Mouse (Mus musculus) thymus, adult 2 months (tissue): ENCODE results near the gene Ube2o. TPM values are rescaled to one million over a fixed set of nuclear protein-coding genes. Genes with fewer than 3 reads are reported as not detected.

Source experiments
- DNase-seq: peaks from one replicate; pipeline ENCODE4 v3.0.0; 2021
- H3K27ac ChIP-seq: fragments of 200-500 bp; 2 replicates; pipeline ENCODE4 v1.5.1; 2012; ENCODE audit warnings: low read length, control low read depth; ENCODE audit not compliant: control insufficient read depth, insufficient read depth
- H3K27me3 ChIP-seq: fragments of 200-500 bp; 2 replicates; pipeline ENCODE4 v1.6.1; 2012; ENCODE audit warnings: mild to moderate bottlenecking, low read length, moderate library complexity, mixed read lengths; ENCODE audit not compliant: control insufficient read depth, insufficient read depth
- H3K36me3 ChIP-seq: fragments of 200-500 bp; 2 replicates; pipeline ENCODE4 v1.6.1; 2012; ENCODE audit warnings: mild to moderate bottlenecking, low read length, moderate library complexity; ENCODE audit not compliant: control insufficient read depth, insufficient read depth
- H3K4me1 ChIP-seq: fragments of 200-500 bp; replicated peaks from 2 replicates; pipeline ENCODE4 v1.6.1; 2012; ENCODE audit warnings: low read length; ENCODE audit not compliant: control insufficient read depth, insufficient read depth
- H3K4me3 ChIP-seq: fragments of 200-500 bp; 2 replicates; pipeline ENCODE4 v1.5.1; 2012; ENCODE audit warnings: mild to moderate bottlenecking, low read length, control low read depth, moderate library complexity; ENCODE audit not compliant: control insufficient read depth, insufficient read depth
- CTCF ChIP-seq: fragments of 200-500 bp; IDR thresholded peaks from 2 replicates; pipeline ENCODE4 v1.5.1; 2012; ENCODE audit warnings: mild to moderate bottlenecking, control low read depth, low read length, moderate library complexity, borderline replicate concordance; ENCODE audit not compliant: control insufficient read depth, poor library complexity, insufficient read depth; ENCODE audit errors: extremely low read depth
- POLR2A ChIP-seq: fragments of 200-500 bp; IDR thresholded peaks from 2 replicates; pipeline ENCODE4 v1.6.1; 2012; ENCODE audit warnings: mild to moderate bottlenecking, low read length, control low read depth, moderate library complexity; ENCODE audit not compliant: control insufficient read depth, poor library complexity, insufficient read depth; ENCODE audit errors: extremely low read depth
- WGBS: fragments of 180-500 bp; shearing (Covaris S2); methylation state at CpG from one replicate; pipeline ENCODE4 v1.1.7; 2018; 5-methylcytosine and 5-hydroxymethylcytosine counted together
- polyA plus RNA-seq: library from polyadenylated mRNA; depleted of rRNA; stranded (reverse); fragments of >200 nt; gene quantifications from 2 replicates; pipeline ENCODE4 v1.2.3, GENCODE M21; 2012

The Ube2o gene
- polyA plus RNA-seq, 1 experiment = 26.5 TPM

DNA sequence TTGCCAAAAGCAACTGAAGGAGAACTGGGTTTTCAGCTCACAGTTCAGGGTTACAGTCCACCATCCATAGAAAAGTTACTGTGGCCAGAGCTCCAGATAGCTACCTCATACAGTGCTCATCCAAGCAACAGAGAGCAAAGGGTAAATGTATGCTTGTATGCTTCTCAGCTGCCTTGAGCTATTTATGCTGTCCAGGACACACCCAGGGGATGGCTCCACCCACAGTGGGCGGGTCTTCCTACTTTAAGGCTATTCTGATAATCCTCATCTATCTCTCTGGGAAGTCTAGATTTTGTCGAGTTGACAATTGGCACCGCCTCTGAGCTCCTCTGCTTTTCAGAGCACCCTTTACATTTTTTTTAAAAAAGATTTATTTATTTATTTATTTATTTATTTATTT is 60.1 kb downstream of the Ube2o start:
- no peak for TF ChIP-seq POLR2A
- TF ChIP-seq CTCF = no peak
- no peaks in the 10 kb centered on the region for H3K4me1 ChIP-seq
- H3K36me3 ChIP-seq = no peaks in the 10 kb centered on the region
- WGBS = 70% methylated on average over 3 of the region's 3 CpGs
- no peak for DNase-seq
- no peak overlapping the region for H3K4me3 ChIP-seq
- no peaks in the 10 kb centered on the region for H3K27me3 ChIP-seq
- no peak overlapping the region for H3K27ac ChIP-seq

DNA sequence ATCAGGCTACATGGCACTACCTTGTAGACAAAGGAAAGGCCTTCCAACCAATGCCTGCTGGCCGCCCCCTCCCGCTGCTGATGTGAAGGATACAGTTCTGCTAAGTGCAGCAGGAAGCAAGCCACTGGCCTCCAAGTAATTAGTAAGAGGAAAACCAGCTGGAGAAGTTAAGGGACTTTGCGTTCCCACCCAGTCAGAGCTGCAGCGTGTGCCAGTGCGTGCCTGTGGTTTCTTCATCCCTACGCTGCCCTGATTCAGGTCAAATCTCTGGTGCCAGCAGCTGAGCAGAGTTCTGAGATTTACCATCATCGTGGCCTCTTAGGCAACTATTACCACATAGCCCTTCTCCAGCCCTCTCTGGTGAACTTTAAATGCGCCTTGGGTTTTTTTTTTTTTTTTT is 62.8 kb downstream of the Ube2o start:
- WGBS = 69% methylated on average over 8 of the region's 8 CpGs
- no peak overlapping the region for H3K27ac ChIP-seq
- no peak for TF ChIP-seq POLR2A
- no peak for TF ChIP-seq CTCF
- H3K4me3 ChIP-seq = no peak overlapping the region
- no peaks in the 10 kb centered on the region for H3K36me3 ChIP-seq
- DNase-seq = no peak
- H3K27me3 ChIP-seq = no peaks in the 10 kb centered on the region
- no peaks in the 10 kb centered on the region for H3K4me1 ChIP-seq

DNA sequence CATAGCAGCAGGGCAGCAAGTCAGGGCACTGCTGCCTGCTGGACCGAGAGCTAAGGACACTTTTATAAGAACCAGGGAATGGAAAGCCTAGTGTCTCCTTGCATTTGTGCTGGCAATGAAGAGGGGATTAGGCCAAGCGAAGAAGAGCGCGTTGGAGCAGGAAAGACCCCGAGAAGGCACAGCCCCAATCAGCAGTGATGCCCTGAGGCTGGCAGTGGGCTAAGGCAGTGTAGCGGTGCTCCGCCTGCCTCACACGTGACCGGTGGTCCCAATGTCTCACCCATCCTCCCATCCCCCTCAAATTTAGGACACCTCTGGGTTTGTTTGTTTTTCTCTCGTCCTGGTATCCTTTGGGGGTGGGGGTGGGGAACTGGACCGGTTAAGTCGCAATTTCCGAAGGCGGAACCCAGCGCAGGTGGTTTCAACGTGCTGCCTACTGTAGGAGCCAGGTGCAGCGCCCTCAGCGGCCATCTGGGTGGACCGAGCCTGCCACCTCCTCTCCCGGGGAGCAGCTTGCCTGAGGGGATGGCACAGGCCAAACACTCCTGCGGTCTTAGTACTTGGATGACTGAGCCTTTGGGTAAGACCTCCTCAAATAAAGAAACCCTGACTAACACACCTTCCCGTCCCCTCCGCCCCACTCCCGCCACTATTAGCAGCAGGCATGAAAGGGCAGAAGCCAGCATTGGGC is 65.8 kb downstream of the Ube2o start:
- no peaks in the 10 kb centered on the region for H3K4me1 ChIP-seq
- TF ChIP-seq POLR2A = no peak
- no peak for TF ChIP-seq CTCF
- H3K4me3 ChIP-seq = no peak overlapping the region
- no peak for DNase-seq
- H3K27ac ChIP-seq = no peak overlapping the region
- H3K27me3 ChIP-seq = no peaks in the 10 kb centered on the region
- 45% methylated on average over 24 of the region's 24 CpGs for WGBS
- no peaks in the 10 kb centered on the region for H3K36me3 ChIP-seq

GRCm38 (mm10) chr11:116513531-116514038 is 67.7 kb downstream of the Ube2o start:
- no peaks in the 10 kb centered on the region for H3K27me3 ChIP-seq
- no peak for DNase-seq
- TF ChIP-seq POLR2A = no peak
- TF ChIP-seq CTCF = no peak
- H3K4me1 ChIP-seq = no peaks in the 10 kb centered on the region
- H3K4me3 ChIP-seq = no peak overlapping the region
- 88% methylated on average over 4 of the region's 4 CpGs for WGBS
- H3K27ac ChIP-seq = no peak overlapping the region
- no peaks in the 10 kb centered on the region for H3K36me3 ChIP-seq

DNA sequence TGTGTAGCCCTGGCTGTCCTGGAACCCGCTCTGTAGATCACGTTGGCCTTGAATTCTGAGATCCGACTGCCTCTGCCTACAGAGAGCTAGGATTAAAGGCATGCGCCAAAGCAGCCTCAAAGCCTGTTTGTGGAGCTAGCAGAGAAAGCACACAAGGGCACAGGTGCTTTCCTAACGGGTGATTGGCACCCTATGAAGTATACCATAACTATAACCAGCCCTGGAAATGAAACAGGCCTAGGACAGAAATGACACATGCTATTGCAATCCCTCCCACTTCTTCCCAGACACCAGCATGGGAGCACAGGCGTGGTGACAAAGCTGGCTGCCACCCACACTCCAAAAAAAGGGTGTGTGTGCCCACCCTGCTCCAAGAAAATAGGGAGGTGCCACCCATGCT is 68.3 kb downstream of the Ube2o start:
- 89% methylated on average over 6 of the region's 6 CpGs for WGBS
- Histone ChIP-seq H3K27ac (no peak overlapping the region), H3K27me3 (no peaks in the 10 kb centered on the region)

DNA sequence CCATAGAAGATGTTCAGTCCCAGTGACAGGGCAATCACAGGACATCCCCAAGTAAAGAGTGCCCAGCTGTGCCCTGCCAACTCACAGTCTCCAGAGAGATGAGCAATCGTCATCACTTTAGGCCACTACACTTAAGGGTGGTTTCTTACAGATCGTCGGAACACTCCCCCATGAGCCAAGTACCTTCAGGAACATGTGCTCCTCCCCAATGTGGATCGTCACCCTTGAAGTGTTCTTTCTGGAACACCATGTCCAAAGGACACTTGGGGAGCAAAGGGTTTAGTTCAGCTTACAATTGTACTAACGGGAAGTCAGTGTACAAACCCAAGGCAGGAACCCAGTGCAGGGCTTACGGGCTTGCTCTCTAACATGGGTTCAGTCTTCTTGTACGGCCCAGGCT is 69.1 kb downstream of the Ube2o start:
- H3K4me1 ChIP-seq = no peaks in the 10 kb centered on the region
- no peaks in the 10 kb centered on the region for H3K27me3 ChIP-seq
- TF ChIP-seq POLR2A (no peak), CTCF (no peak)
- no peak overlapping the region for H3K27ac ChIP-seq
- no peaks in the 10 kb centered on the region for H3K36me3 ChIP-seq
- H3K4me3 ChIP-seq = no peak overlapping the region
- WGBS = 94% methylated on average over 7 of the region's 7 CpGs
- DNase-seq = no peak

More for the DNA sequence above, 68.3 kb downstream of the Ube2o start:
- DNase-seq = no peak
- Histone ChIP-seq H3K36me3 (no peaks in the 10 kb centered on the region), H3K4me1 (no peaks in the 10 kb centered on the region), H3K4me3 (no peak overlapping the region)
- TF ChIP-seq CTCF (no peak), POLR2A (no peak)

DNA sequence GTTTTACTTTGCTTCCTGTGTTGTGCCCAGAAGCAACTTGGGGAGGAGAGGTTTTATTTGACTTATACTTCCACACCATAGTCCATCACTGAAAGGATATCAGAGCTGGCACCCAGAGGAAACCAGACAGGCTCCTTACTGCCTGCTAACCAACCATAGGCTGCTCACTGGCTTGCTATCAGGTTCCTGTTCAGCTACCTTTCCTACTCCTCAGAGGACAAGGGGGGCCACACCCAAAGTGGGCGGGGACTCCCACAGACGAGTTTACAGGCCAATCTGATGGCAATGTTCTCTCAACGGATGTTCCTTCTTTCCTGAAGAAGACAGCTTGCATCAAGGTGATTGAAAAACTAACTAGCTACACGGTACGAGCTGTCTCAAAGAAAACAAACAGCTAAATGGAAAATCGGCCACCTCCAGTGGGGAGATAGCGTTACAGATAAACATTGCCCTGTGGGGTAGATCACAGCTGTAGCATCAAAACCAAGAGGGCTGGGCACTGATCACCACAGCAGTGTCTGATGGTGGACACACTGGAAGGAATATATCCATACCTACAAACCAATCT is 69.9 kb downstream of the Ube2o start:
- no peaks in the 10 kb centered on the region for H3K36me3 ChIP-seq
- DNase-seq = no peak
- no peak overlapping the region for H3K4me3 ChIP-seq
- H3K27me3 ChIP-seq = no peaks in the 10 kb centered on the region
- TF ChIP-seq CTCF = no peak
- no peak for TF ChIP-seq POLR2A
- no peak overlapping the region for H3K27ac ChIP-seq
- WGBS = 77% methylated on average over 7 of the region's 7 CpGs
- no peaks in the 10 kb centered on the region for H3K4me1 ChIP-seq
